In genomic region chr10:80943701-80944100, GRCm38 (mm10) we compare ENCODE assay signal across 21 mouse cellular contexts. TPM values are rescaled to one million over a fixed set of nuclear protein-coding genes. Genes with fewer than 3 reads are reported as not detected.
A peak's percentile ranks its signal among the peaks of the same experiment; 100 is the strongest.
DNase-seq lines count a peak whose midpoint lies in the region; ATAC-seq and TF ChIP-seq lines count a peak whose summit lies in the region.
"Had no signal": no experiment of that assay in that cellular context is flagged by ENCODE, and none has a peak within 500 bp of the region (broad histone marks: within the 10 kb centered on the region; RNA-seq: fewer than 3 reads in every experiment).

No protein-coding gene starts in this region.

- no peak for ATAC-seq in heart, postnatal 0 days (ENCODE audit: insufficient read depth, low read depth)
- no peak for ATAC-seq in midbrain, embryonic 11.5 days (ENCODE audit: low FRiP score)
- ATAC-seq in midbrain, postnatal 0 days (ENCODE audit: low FRiP score): no peak

- no peaks in the 10 kb centered on the region for H3K9me3 ChIP-seq in heart, embryonic 10.5 days
- H3K9me3 ChIP-seq in heart, postnatal 0 days (replicated peaks; ENCODE audit: control insufficient read depth, low read length): no peaks in the 10 kb centered on the region
- H3K9me3 ChIP-seq in midbrain, embryonic 11.5 days (ENCODE audit: control insufficient read depth, low read length): no peaks in the 10 kb centered on the region
- no peaks in the 10 kb centered on the region for H3K9me3 ChIP-seq in midbrain, postnatal 0 days (ENCODE audit: low read length)
- H3K9me3 ChIP-seq: embryonic facial prominence, embryonic 13.5 days; forebrain, embryonic 12.5 days; hindbrain, embryonic 15.5 days; limb, embryonic 12.5 days; midbrain, embryonic 10.5 days; stomach, embryonic 15.5 days had no signal

- peak overlapping the region; percentile 72 for H3K27ac ChIP-seq in heart, embryonic 10.5 days
- no peak overlapping the region for H3K27ac ChIP-seq in heart, postnatal 0 days (ENCODE audit: low read depth)
- no peak overlapping the region for H3K27ac ChIP-seq in midbrain, embryonic 11.5 days (ENCODE audit: low read depth, low read length)
- no peak overlapping the region for H3K27ac ChIP-seq in midbrain, postnatal 0 days (ENCODE audit: low read depth, low read length)
- H3K27ac ChIP-seq: embryonic facial prominence, embryonic 13.5 days; forebrain, embryonic 12.5 days; hindbrain, embryonic 15.5 days; limb, embryonic 12.5 days; liver, embryonic 14.5 days; midbrain, embryonic 10.5 days; stomach, embryonic 15.5 days had no signal

- H3K4me3 ChIP-seq in heart, embryonic 10.5 days: no peak overlapping the region
- H3K4me3 ChIP-seq in heart, postnatal 0 days (ENCODE audit: low read depth, low read length): no peak overlapping the region
- H3K4me3 ChIP-seq in midbrain, embryonic 11.5 days (ENCODE audit: low read depth, low read length): no peak overlapping the region
- no peak overlapping the region for H3K4me3 ChIP-seq in midbrain, postnatal 0 days (ENCODE audit: low read depth, low read length)
- no peak overlapping the region for H3K4me3 ChIP-seq in myocyte
- H3K4me3 ChIP-seq: embryonic facial prominence, embryonic 13.5 days; erythroblast, embryonic 14.5 days; forebrain, embryonic 12.5 days; hindbrain, embryonic 15.5 days; limb, embryonic 12.5 days; midbrain, embryonic 10.5 days; stomach, embryonic 15.5 days had no signal

- TF ChIP-seq POLR2A in myocyte (IDR thresholded peaks at IDR 0.05; ENCODE audit: insufficient read length, low read depth): no peak

- H3K79me2 ChIP-seq in myocyte (ENCODE audit: control insufficient read depth, insufficient read depth): no peaks in the 10 kb centered on the region

- no peak for TF ChIP-seq EP300 in heart, postnatal 0 days (IDR thresholded peaks at IDR 0.05; ENCODE audit: low read depth)

- DNase-seq in heart, embryonic 10.5 days (ENCODE audit: low spot score): no peak
- no peak for DNase-seq in heart, postnatal 25 days (ENCODE audit: low spot score)
- peak; percentile 41 for DNase-seq in heart, postnatal 0 days (ENCODE audit: low spot score)
- no peak for DNase-seq in heart, adult 9 months (ENCODE audit: low spot score in 2 of 2)
- DNase-seq in midbrain, embryonic 11.5 days (ENCODE audit: low spot score, missing footprints): peak; percentile 51
- DNase-seq in midbrain, postnatal 0 days (ENCODE audit: low spot score): no peak
- DNase-seq: cerebellum, adult 2 months; cerebellum, postnatal 25 days; embryo, embryonic 11 days; kidney, adult 9 months; layer of hippocampus, postnatal 36 days; lung, postnatal 10 days had no signal

- no peaks in the 10 kb centered on the region for H3K36me3 ChIP-seq in heart, embryonic 10.5 days
- H3K36me3 ChIP-seq in heart, postnatal 0 days (replicated peaks; ENCODE audit: control insufficient read depth, insufficient read depth, low read length): no peaks in the 10 kb centered on the region
- H3K36me3 ChIP-seq in midbrain, embryonic 11.5 days (ENCODE audit: control insufficient read depth, insufficient read depth, low read length): no peaks in the 10 kb centered on the region
- no peaks in the 10 kb centered on the region for H3K36me3 ChIP-seq in midbrain, postnatal 0 days (ENCODE audit: insufficient read depth, low read length)
- no peaks in the 10 kb centered on the region for H3K36me3 ChIP-seq in myocyte (ENCODE audit: control insufficient read depth, insufficient read depth)
- H3K36me3 ChIP-seq: embryonic facial prominence, embryonic 13.5 days; forebrain, embryonic 12.5 days; hindbrain, embryonic 15.5 days; limb, embryonic 12.5 days; midbrain, embryonic 10.5 days; stomach, embryonic 15.5 days had no signal

- no peaks in the 10 kb centered on the region for H3K27me3 ChIP-seq in heart, embryonic 10.5 days (ENCODE audit: insufficient read depth, poor library complexity, severe bottlenecking)
- no peaks in the 10 kb centered on the region for H3K27me3 ChIP-seq in heart, postnatal 0 days (ENCODE audit: control insufficient read depth, insufficient read depth, low read length)
- peaks cover 6% of the 10 kb centered on the region for H3K27me3 ChIP-seq in midbrain, embryonic 11.5 days (ENCODE audit: control insufficient read depth, insufficient read depth, low read length)
- no peaks in the 10 kb centered on the region for H3K27me3 ChIP-seq in midbrain, postnatal 0 days (ENCODE audit: insufficient read depth, low read length)
- H3K27me3 ChIP-seq in myocyte (ENCODE audit: control insufficient read depth, insufficient read depth, insufficient read length): no peaks in the 10 kb centered on the region
- H3K27me3 ChIP-seq: embryonic facial prominence, embryonic 13.5 days; hindbrain, embryonic 15.5 days; stomach, embryonic 15.5 days had no signal

- no peak overlapping the region for H3ac ChIP-seq in myocyte (ENCODE audit: control insufficient read depth, insufficient read length)

- no peak for TF ChIP-seq CTCF in heart, postnatal 0 days (IDR thresholded peaks at IDR 0.05; ENCODE audit: low read depth)
- TF ChIP-seq CTCF in midbrain, postnatal 0 days (IDR thresholded peaks at IDR 0.05): no peak

- H3K4me1 ChIP-seq in heart, embryonic 10.5 days: peaks cover 77% of the 10 kb centered on the region
- peaks cover 64% of the 10 kb centered on the region for H3K4me1 ChIP-seq in heart, postnatal 0 days (ENCODE audit: control insufficient read depth, insufficient read depth)
- H3K4me1 ChIP-seq in midbrain, embryonic 11.5 days (ENCODE audit: control insufficient read depth, insufficient read depth, low read length): peaks cover 7% of the 10 kb centered on the region; the same call in 1 of the 2 replicates
- peaks cover 8% of the 10 kb centered on the region; the same call in 1 of the 2 replicates for H3K4me1 ChIP-seq in midbrain, postnatal 0 days (ENCODE audit: insufficient read depth, low read length)

- intact Hi-C loops in heart, postnatal 25 days (cut with DNase I): no loop called here

- 69% methylated on average over 9 of the region's 9 CpGs for WGBS in heart, embryonic 10.5 days
- WGBS in heart, postnatal 0 days: 38% methylated on average over 9 of the region's 9 CpGs
- WGBS in midbrain, embryonic 11.5 days: 91% methylated on average over 9 of the region's 9 CpGs
- WGBS in midbrain, postnatal 0 days: 85% methylated on average over 9 of the region's 9 CpGs

- H3K9ac ChIP-seq in heart, postnatal 0 days (replicated peaks; ENCODE audit: low read depth, low read length): no peak overlapping the region
- no peak overlapping the region for H3K9ac ChIP-seq in midbrain, embryonic 11.5 days (ENCODE audit: low read length)
- H3K9ac ChIP-seq in midbrain, postnatal 0 days (replicated peaks; ENCODE audit: low read length, poor library complexity, severe bottlenecking): no peak overlapping the region
- H3K9ac ChIP-seq: hindbrain, embryonic 15.5 days; limb, embryonic 12.5 days; liver, embryonic 14.5 days; stomach, embryonic 15.5 days had no signal

- H3K4me2 ChIP-seq in heart, postnatal 0 days (ENCODE audit: low read depth, low read length): no peak overlapping the region
- no peak overlapping the region for H3K4me2 ChIP-seq in midbrain, embryonic 11.5 days
- H3K4me2 ChIP-seq in midbrain, postnatal 0 days (ENCODE audit: low read depth, low read length, poor library complexity, severe bottlenecking): no peak overlapping the region
- H3K4me2 ChIP-seq in myocyte (ENCODE audit: low read depth): no peak overlapping the region
- H3K4me2 ChIP-seq: embryonic facial prominence, embryonic 13.5 days; forebrain, embryonic 12.5 days; hindbrain, embryonic 15.5 days; limb, embryonic 12.5 days; stomach, embryonic 15.5 days had no signal

TF ChIP-seq in myocyte, 11 proteins besides CTCF, POLR2A, EP300 and RAD21:
- TF ChIP-seq POLR2AphosphoS2 (IDR thresholded peaks at IDR 0.05; ENCODE audit: insufficient read length, low read depth): no peak
- peak in 2 of 3 experiments; percentile 67 to 73 for TF ChIP-seq MYOD1 (IDR thresholded peaks at IDR 0.05; ENCODE audit: control insufficient read depth in 1 of 3, insufficient read length in 2 of 3, low read depth in 2 of 3)
- peak in 1 of 3 experiments; percentile 62 for TF ChIP-seq MYOG (IDR thresholded peaks at IDR 0.05; ENCODE audit: control insufficient read depth in 1 of 3, insufficient read depth in 1 of 3, insufficient read length in 2 of 3, low read depth in 2 of 3)

RNA-seq across cellular contexts. Expression of gene Gadd45b, which starts 13.8 kb away (rescaled TPM):
- polyA plus RNA-seq in heart, embryonic 10.5 days (2016; fragmentation: Nextera tagmentation; extraction: Ambion mirVana): 17.1 and 20.1 TPM in 2 replicates
- 10 to 100 TPM in 1 of 2 experiments, 1 to 10 TPM in 1; 8.2 to 14.1 TPM for total RNA-seq in heart, postnatal 25 days (2021)
- 18.9 and 26.8 TPM in 2 replicates for total RNA-seq in heart, postnatal 0 days (2014; rRNA removed; ENCODE audit: low replicate concordance)
- 22.3 and 28.0 TPM in 2 replicates for polyA plus RNA-seq in heart, postnatal 0 days (2015; fragmentation: Nextera tagmentation; extraction: Ambion mirVana)
- polyA plus RNA-seq in midbrain, embryonic 11.5 days (2014; fragmentation: Nextera tagmentation; extraction: Ambion mirVana): 10.1 and 11.3 TPM in 2 replicates
- total RNA-seq in midbrain, postnatal 0 days (2014; rRNA removed): 3.5 and 7.3 TPM in 2 replicates
- 5.0 and 6.4 TPM in 2 replicates for polyA plus RNA-seq in midbrain, postnatal 0 days (2015; fragmentation: Nextera tagmentation; extraction: Ambion mirVana)
- polyA plus RNA-seq in myocyte (2012; fragmentation: generic; extraction: Trizol): 52.2 TPM

RNA-seq across cellular contexts. Expression of gene Lmnb2, which starts 25.7 kb away (rescaled TPM):
- polyA plus RNA-seq in heart, embryonic 10.5 days (2016; fragmentation: Nextera tagmentation; extraction: Ambion mirVana): 39.7 and 47.3 TPM in 2 replicates
- total RNA-seq in heart, postnatal 25 days (2021): 1 to 10 TPM; 4.6 to 5.6 TPM
- total RNA-seq in heart, postnatal 0 days (2014; rRNA removed; ENCODE audit: low replicate concordance): 13.9 and 18.9 TPM in 2 replicates
- polyA plus RNA-seq in heart, postnatal 0 days (2015; fragmentation: Nextera tagmentation; extraction: Ambion mirVana): 9.1 and 9.7 TPM in 2 replicates
- polyA plus RNA-seq in midbrain, embryonic 11.5 days (2014; fragmentation: Nextera tagmentation; extraction: Ambion mirVana): 19.4 and 19.7 TPM in 2 replicates
- total RNA-seq in midbrain, postnatal 0 days (2014; rRNA removed): 40.2 and 47.3 TPM in 2 replicates
- 22.6 and 22.7 TPM in 2 replicates for polyA plus RNA-seq in midbrain, postnatal 0 days (2015; fragmentation: Nextera tagmentation; extraction: Ambion mirVana)
- 65.2 TPM for polyA plus RNA-seq in myocyte (2012; fragmentation: generic; extraction: Trizol)

RNA-seq across cellular contexts. Expression of gene Timm13, which starts 42.9 kb away (rescaled TPM):
- 348 and 363 TPM in 2 replicates for polyA plus RNA-seq in heart, embryonic 10.5 days (2016; fragmentation: Nextera tagmentation; extraction: Ambion mirVana)
- total RNA-seq in heart, postnatal 25 days (2021): 100 to 1,000 TPM; 143 to 148 TPM
- total RNA-seq in heart, postnatal 0 days (2014; rRNA removed; ENCODE audit: low replicate concordance): 163 and 256 TPM in 2 replicates
- polyA plus RNA-seq in heart, postnatal 0 days (2015; fragmentation: Nextera tagmentation; extraction: Ambion mirVana): 355 and 386 TPM in 2 replicates
- 321 and 347 TPM in 2 replicates for polyA plus RNA-seq in midbrain, embryonic 11.5 days (2014; fragmentation: Nextera tagmentation; extraction: Ambion mirVana)
- total RNA-seq in midbrain, postnatal 0 days (2014; rRNA removed): 153 and 267 TPM in 2 replicates
- 362 and 384 TPM in 2 replicates for polyA plus RNA-seq in midbrain, postnatal 0 days (2015; fragmentation: Nextera tagmentation; extraction: Ambion mirVana)
- polyA plus RNA-seq in myocyte (2012; fragmentation: generic; extraction: Trizol): 225 TPM

Comparison
In these comparisons a context has a peak if more than half of its experiments do, and no peak if none do; other contexts are left out.
1. DNase-seq: peak in heart, postnatal 0 days (single experiment) and midbrain, embryonic 11.5 days (single experiment); none in heart, embryonic 10.5 days (single experiment), heart, postnatal 25 days (single experiment), heart, adult 9 months (0 of 2) and midbrain, postnatal 0 days (single experiment).